Mouse (Mus musculus) C2C12 (cell line): ENCODE data around the gene Cdca3. TPM values are rescaled to one million over a fixed set of nuclear protein-coding genes. Genes with fewer than 3 reads are reported as not detected.

Experiments
- H3K27me3 ChIP-seq: one replicate; pipeline ENCODE4 v1.6.1; 2011; ENCODE audit not compliant: control insufficient read depth, insufficient read depth, insufficient read length
- H3K36me3 ChIP-seq: one replicate; pipeline ENCODE4 v1.6.1; 2011; ENCODE audit not compliant: control insufficient read depth, insufficient read depth
- H3K4me3 ChIP-seq: one replicate; pipeline ENCODE4 v1.5.1; 2011; ENCODE audit warnings: mild to moderate bottlenecking, control low read depth; ENCODE audit not compliant: poor library complexity, insufficient read depth, severe bottlenecking
- H3K79me2 ChIP-seq: one replicate; pipeline ENCODE4 v1.6.1; 2011; ENCODE audit not compliant: control insufficient read depth, insufficient read depth
- H3K79me3 ChIP-seq: one replicate; pipeline ENCODE4 v1.6.1; 2011; ENCODE audit warnings: low read depth, control low read depth
- H3ac ChIP-seq: one replicate; pipeline ENCODE3; 2011; ENCODE audit warnings: low read depth; ENCODE audit not compliant: control insufficient read depth, insufficient read length
- CEBPB ChIP-seq: IDR thresholded peaks from one replicate; pipeline ENCODE4 v1.6.1; 2011; ENCODE audit warnings: low read depth, mild to moderate bottlenecking, control low read depth, moderate library complexity
- CTCF ChIP-seq: IDR thresholded peaks from one replicate; pipeline ENCODE4 v1.5.1; 2011; ENCODE audit not compliant: control insufficient read depth, insufficient read depth, insufficient read length
- FOSL1 ChIP-seq: IDR thresholded peaks from one replicate; pipeline ENCODE4 v1.8.0; 2011; ENCODE audit warnings: mild to moderate bottlenecking, low read length; ENCODE audit not compliant: poor library complexity, insufficient read depth, severe bottlenecking
- MAX ChIP-seq: IDR thresholded peaks from one replicate; pipeline ENCODE4 v1.6.1; 2011; ENCODE audit warnings: mild to moderate bottlenecking, control low read depth
- MYOD1 ChIP-seq: IDR thresholded peaks from one replicate; pipeline ENCODE4 v1.6.1; 2011; ENCODE audit warnings: low read depth; ENCODE audit not compliant: control insufficient read depth, insufficient read length
- MYOG ChIP-seq: IDR thresholded peaks from one replicate; pipeline ENCODE4 v1.6.1; 2011; ENCODE audit not compliant: control insufficient read depth, insufficient read length; ENCODE audit errors: extremely low read depth
- USF1 ChIP-seq: IDR thresholded peaks from one replicate; pipeline ENCODE4 v1.6.1; 2011; ENCODE audit warnings: low read depth, mild to moderate bottlenecking, control low read depth, moderate library complexity
- polyA plus RNA-seq: library from polyadenylated mRNA; unstranded; fragments of >200 nt; fragmentation: generic; extraction: Trizol; gene quantifications from one replicate; pipeline ENCODE4 v1.2.1, GENCODE M21; 2012; ENCODE audit warnings: missing spikeins

Cdca3 gene
- polyA plus RNA-seq, 1 experiment = 69.9 TPM

GRCm38 (mm10) chr6:124859725-124860124 is 30.4 kb downstream of the Cdca3 start:
- peaks cover 29% of the 10 kb centered on the region for H3K27me3 ChIP-seq
- H3K4me3 ChIP-seq = no peak overlapping the region
- no peaks in the 10 kb centered on the region for H3K36me3 ChIP-seq
- no peak for TF ChIP-seq MYOD1
- TF ChIP-seq CTCF = peak; percentile 79
- no peaks in the 10 kb centered on the region for H3K79me2 ChIP-seq
- H3ac ChIP-seq = no peak overlapping the region
- H3K79me3 ChIP-seq = no peaks in the 10 kb centered on the region

- peaks cover 37% of the 10 kb centered on the region for H3K27me3 ChIP-seq
- TF ChIP-seq MYOD1 (no peak), MYOG (no peak), CEBPB (no peak), FOSL1 (no peak)
- no peaks in the 10 kb centered on the region for H3K36me3 ChIP-seq
- H3K4me3 ChIP-seq = no peak overlapping the region
- no peak overlapping the region for H3ac ChIP-seq
- H3K79me3 ChIP-seq = no peaks in the 10 kb centered on the region
- H3K79me2 ChIP-seq = no peaks in the 10 kb centered on the region
Observed at GRCm38 (mm10) chr6:124860511-124860910, 31.2 kb downstream of the Cdca3 start.

DNA sequence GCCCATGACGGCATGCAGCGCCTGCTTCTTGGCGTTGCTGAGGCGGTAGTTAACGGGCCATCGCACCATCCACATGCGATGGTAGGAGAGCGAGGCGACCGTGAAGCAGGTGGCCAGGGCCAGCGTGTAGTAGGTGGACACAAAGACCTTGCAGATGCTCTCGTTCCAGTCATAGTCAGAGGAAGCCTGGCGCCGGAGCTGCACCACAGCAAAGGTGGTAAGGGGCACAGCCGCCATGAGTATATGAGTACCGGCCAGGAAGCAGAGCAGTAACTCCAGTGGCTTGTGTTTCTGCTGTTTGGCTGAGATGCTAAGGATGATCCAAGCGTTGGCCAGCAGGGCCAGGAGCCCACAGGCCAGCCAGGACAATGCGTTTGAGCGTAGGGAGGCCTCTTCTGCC is 31.9 kb downstream of the Cdca3 start:
- Histone ChIP-seq H3K36me3 (no peaks in the 10 kb centered on the region), H3K4me3 (no peak overlapping the region), H3K27me3 (peaks cover 44% of the 10 kb centered on the region), H3ac (no peak overlapping the region), H3K79me3 (no peaks in the 10 kb centered on the region), H3K79me2 (no peaks in the 10 kb centered on the region)
- TF ChIP-seq USF1 = no peak
- TF ChIP-seq FOSL1 = no peak
- no peak for TF ChIP-seq MYOG
- TF ChIP-seq CEBPB = no peak
- TF ChIP-seq CTCF = no peak
- TF ChIP-seq MAX = no peak

GRCm38 (mm10) chr6:124861802-124862201 is 32.5 kb downstream of the Cdca3 start:
- no peaks in the 10 kb centered on the region for H3K79me3 ChIP-seq
- H3ac ChIP-seq = no peak overlapping the region
- no peaks in the 10 kb centered on the region for H3K36me3 ChIP-seq
- H3K79me2 ChIP-seq = no peaks in the 10 kb centered on the region
- no peak overlapping the region for H3K4me3 ChIP-seq
- TF ChIP-seq FOSL1 = no peak
- no peak for TF ChIP-seq MYOG
- peaks cover 50% of the 10 kb centered on the region for H3K27me3 ChIP-seq

- Histone ChIP-seq H3K36me3 (no peaks in the 10 kb centered on the region), H3K79me2 (no peaks in the 10 kb centered on the region), H3K4me3 (no peak overlapping the region), H3K27me3 (peaks cover 57% of the 10 kb centered on the region), H3ac (no peak overlapping the region), H3K79me3 (no peaks in the 10 kb centered on the region)
- TF ChIP-seq MAX (no peak), CTCF (no peak)
Observed at GRCm38 (mm10) chr6:124862406-124863124, 33.2 kb downstream of the Cdca3 start.

GRCm38 (mm10) chr6:124863125-124863657 is 33.8 kb downstream of the Cdca3 start:
- Histone ChIP-seq H3K36me3 (no peaks in the 10 kb centered on the region), H3K79me2 (no peaks in the 10 kb centered on the region), H3K27me3 (peaks cover 64% of the 10 kb centered on the region), H3K79me3 (no peaks in the 10 kb centered on the region), H3K4me3 (no peak overlapping the region), H3ac (no peak overlapping the region)
- TF ChIP-seq FOSL1 (no peak), CEBPB (no peak), CTCF (no peak), MYOG (no peak), USF1 (no peak), MAX (no peak)
